Mouse (Mus musculus): ENCODE data around the gene Mrpl9.

DNA sequence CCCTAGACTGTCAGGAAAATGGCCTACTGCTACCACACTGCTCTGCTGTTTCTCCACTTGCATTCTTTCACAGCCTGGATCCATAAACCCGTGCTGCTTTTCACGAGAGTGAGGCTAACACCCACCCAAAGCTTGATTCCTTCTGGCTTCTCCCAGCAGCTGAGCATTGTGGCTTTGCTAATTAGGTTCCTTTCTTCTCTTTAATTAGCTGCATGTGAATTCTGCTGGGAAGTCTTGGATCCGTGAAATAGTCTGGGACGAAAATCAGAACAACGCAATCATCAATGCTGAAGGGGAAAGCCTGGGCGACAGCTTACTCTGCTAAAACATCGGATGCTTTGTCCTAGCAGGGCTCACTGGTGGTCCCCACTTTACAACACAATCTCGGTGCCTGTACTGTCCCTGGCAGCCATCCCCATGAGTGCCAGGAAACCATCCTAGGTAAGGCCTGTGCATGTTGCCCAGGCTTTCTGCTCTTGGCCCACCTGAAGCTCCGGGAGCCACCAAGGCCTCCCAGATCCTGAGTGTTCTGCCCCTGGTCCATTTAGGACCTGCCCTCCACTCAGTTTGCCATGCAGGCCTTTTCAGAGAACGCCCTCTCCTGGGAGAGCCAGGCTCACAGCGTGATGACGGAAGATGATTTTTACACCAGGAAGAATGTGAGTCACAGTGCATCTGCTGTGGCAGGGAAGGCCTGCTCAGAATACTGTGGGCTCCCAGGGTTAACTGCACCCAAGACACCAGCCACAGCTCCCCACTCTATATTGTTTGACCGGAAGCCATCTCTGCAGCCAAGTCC lies 22.7 kb downstream of the Mrpl9 start:
- no peak for TF ChIP-seq POLR2A (IDR thresholded peaks at IDR 0.05; ENCODE audit: insufficient read depth, low read length)
- TF ChIP-seq EP300 (IDR thresholded peaks at IDR 0.05; ENCODE audit: insufficient read depth, low read depth, low read length): no peak

All from ES-Bruce4 (cell line).